Mouse (Mus musculus): Measurements from ENCODE around the gene Pik3c2b. TPM values are rescaled to one million over a fixed set of nuclear protein-coding genes. Genes with fewer than 3 reads are reported as not detected.

Pik3c2b gene
- polyA plus RNA-seq, 1 experiment from 2014 or later = 11.1 TPM

GRCm38 (mm10) chr1:133118844-133119243, 73.4 kb downstream of the Pik3c2b start:
- Histone ChIP-seq H3K9me3 (replicated peaks) (no peaks in the 10 kb centered on the region), H3K4me2 (no peak overlapping the region), H3K27ac (replicated peaks) (no peak overlapping the region), H3K4me3 (replicated peaks) (no peak overlapping the region), H3K4me1 (no peaks in the 10 kb centered on the region), H3K9ac (replicated peaks) (no peak overlapping the region), H3K27me3 (replicated peaks) (no peaks in the 10 kb centered on the region), H3K36me3 (no peaks in the 10 kb centered on the region)
- WGBS = 84% methylated on average over 3 of the region's 3 CpGs
- no peak for ATAC-seq (ENCODE audit: low FRiP score)

GRCm38 (mm10) chr1:133119931-133120712, 74.7 kb downstream of the Pik3c2b start:
- no peak overlapping the region for H3K27ac ChIP-seq (replicated peaks)
- no peaks in the 10 kb centered on the region for H3K36me3 ChIP-seq
- H3K27me3 ChIP-seq (replicated peaks) = no peaks in the 10 kb centered on the region
- H3K4me2 ChIP-seq = no peak overlapping the region
- H3K9ac ChIP-seq (replicated peaks) = no peak overlapping the region
- no peaks in the 10 kb centered on the region for H3K9me3 ChIP-seq (replicated peaks)
- H3K4me1 ChIP-seq = no peaks in the 10 kb centered on the region
- H3K4me3 ChIP-seq (replicated peaks) = no peak overlapping the region
- ATAC-seq (ENCODE audit: low FRiP score) = no peak
- WGBS = 68% methylated on average over 7 of the region's 7 CpGs

GRCm38 (mm10) chr1:133121246-133121645, 75.8 kb downstream of the Pik3c2b start:
- Histone ChIP-seq H3K27me3 (replicated peaks) (no peaks in the 10 kb centered on the region), H3K27ac (replicated peaks) (no peak overlapping the region), H3K36me3 (no peaks in the 10 kb centered on the region), H3K9me3 (replicated peaks) (no peaks in the 10 kb centered on the region), H3K4me3 (replicated peaks) (no peak overlapping the region), H3K9ac (replicated peaks) (no peak overlapping the region), H3K4me2 (no peak overlapping the region), H3K4me1 (no peaks in the 10 kb centered on the region)
- ATAC-seq (ENCODE audit: low FRiP score) = no peak
- WGBS = 68% methylated on average over 6 of the region's 6 CpGs

- Histone ChIP-seq H3K4me2 (no peak overlapping the region), H3K9me3 (replicated peaks) (no peaks in the 10 kb centered on the region)
- 85% methylated on average over 6 of the region's 6 CpGs for WGBS
These were observed 78.7 kb downstream of the Pik3c2b start for GRCm38 (mm10) chr1:133124137-133124536.

GRCm38 (mm10) chr1:133125640-133126364, 80.3 kb downstream of the Pik3c2b start:
- no peak overlapping the region for H3K27ac ChIP-seq (replicated peaks)
- no peak overlapping the region for H3K4me2 ChIP-seq
- H3K4me1 ChIP-seq = peaks cover 14% of the 10 kb centered on the region
- H3K36me3 ChIP-seq = no peaks in the 10 kb centered on the region
- ATAC-seq (ENCODE audit: low FRiP score) = no peak
- H3K4me3 ChIP-seq (replicated peaks) = no peak overlapping the region
- 92% methylated on average over 9 of the region's 9 CpGs for WGBS
- no peaks in the 10 kb centered on the region for H3K9me3 ChIP-seq (replicated peaks)
- H3K9ac ChIP-seq (replicated peaks) = no peak overlapping the region
- no peaks in the 10 kb centered on the region for H3K27me3 ChIP-seq (replicated peaks)

More at GRCm38 (mm10) chr1:133124137-133124536, 78.7 kb downstream of the Pik3c2b start:
- no peak for ATAC-seq (ENCODE audit: low FRiP score)
- Histone ChIP-seq H3K4me3 (replicated peaks) (no peak overlapping the region), H3K36me3 (no peaks in the 10 kb centered on the region), H3K27me3 (replicated peaks) (no peaks in the 10 kb centered on the region), H3K27ac (replicated peaks) (no peak overlapping the region), H3K4me1 (no peaks in the 10 kb centered on the region), H3K9ac (replicated peaks) (no peak overlapping the region)

- Histone ChIP-seq H3K27me3 (replicated peaks) (no peaks in the 10 kb centered on the region), H3K9ac (replicated peaks) (no peak overlapping the region), H3K9me3 (replicated peaks) (no peaks in the 10 kb centered on the region), H3K4me2 (no peak overlapping the region), H3K4me3 (replicated peaks) (no peak overlapping the region), H3K4me1 (peaks cover 14% of the 10 kb centered on the region), H3K36me3 (no peaks in the 10 kb centered on the region), H3K27ac (replicated peaks) (no peak overlapping the region)
- ATAC-seq (ENCODE audit: low FRiP score) = no peak
- WGBS = 52% methylated on average over 4 of the region's 4 CpGs
These were observed 80.9 kb downstream of the Pik3c2b start for GRCm38 (mm10) chr1:133126365-133126740.

- no peak overlapping the region for H3K27ac ChIP-seq (replicated peaks)
- H3K9me3 ChIP-seq (replicated peaks) = no peaks in the 10 kb centered on the region
- H3K36me3 ChIP-seq = no peaks in the 10 kb centered on the region
- no peak for ATAC-seq (ENCODE audit: low FRiP score)
- H3K4me3 ChIP-seq (replicated peaks) = no peak overlapping the region
- no peaks in the 10 kb centered on the region for H3K27me3 ChIP-seq (replicated peaks)
- 78% methylated on average over 9 of the region's 9 CpGs for WGBS
- no peak overlapping the region for H3K9ac ChIP-seq (replicated peaks)
- H3K4me2 ChIP-seq = no peak overlapping the region
- peaks cover 16% of the 10 kb centered on the region for H3K4me1 ChIP-seq
These were observed 81.9 kb downstream of the Pik3c2b start for GRCm38 (mm10) chr1:133127328-133127727.

- Histone ChIP-seq H3K36me3 (no peaks in the 10 kb centered on the region), H3K4me3 (replicated peaks) (no peak overlapping the region), H3K4me1 (peaks cover 39% of the 10 kb centered on the region), H3K27me3 (replicated peaks) (no peaks in the 10 kb centered on the region), H3K27ac (replicated peaks) (peak overlapping the region; percentile 98), H3K4me2 (peak overlapping the region; percentile 98), H3K9me3 (replicated peaks) (no peaks in the 10 kb centered on the region), H3K9ac (replicated peaks) (no peak overlapping the region)
- no peak for ATAC-seq (ENCODE audit: low FRiP score)
- 21% methylated on average over 16 of the region's 16 CpGs for WGBS
These were observed 84.2 kb downstream of the Pik3c2b start for GRCm38 (mm10) chr1:133129471-133130221.

- 1% methylated on average over 72 of the region's 72 CpGs for WGBS
- Histone ChIP-seq H3K9me3 (replicated peaks) (no peaks in the 10 kb centered on the region), H3K27ac (replicated peaks) (peak within 1 kb of the TSS; percentile 98), H3K4me3 (replicated peaks) (peak within 1 kb of the TSS; percentile 80), H3K36me3 (no peaks in the 10 kb centered on the region), H3K9ac (replicated peaks) (peak within 1 kb of the TSS; percentile 97), H3K27me3 (replicated peaks) (no peaks in the 10 kb centered on the region), H3K4me1 (peaks cover 51% of the 10 kb centered on the region), H3K4me2 (peak within 1 kb of the TSS; percentile 98)
- ATAC-seq (ENCODE audit: low FRiP score) = peak; percentile 99
These were observed 85.4 kb downstream of the Pik3c2b start, which contains the start of gene Ppp1r15b for GRCm38 (mm10) chr1:133130638-133131560. Gene Ppp1r15b, plus strand, starts transcription at chr1:133131143.

- Histone ChIP-seq H3K27me3 (replicated peaks) (no peaks in the 10 kb centered on the region), H3K4me1 (peaks cover 58% of the 10 kb centered on the region), H3K36me3 (no peaks in the 10 kb centered on the region), H3K9ac (replicated peaks) (peak overlapping the region; percentile 97), H3K4me3 (replicated peaks) (peak overlapping the region; percentile 80), H3K27ac (replicated peaks) (peak overlapping the region; percentile 98), H3K9me3 (replicated peaks) (no peaks in the 10 kb centered on the region), H3K4me2 (peak overlapping the region; percentile 98)
- no peak for ATAC-seq (ENCODE audit: low FRiP score)
- under 1% methylated on average over 35 of the region's 35 CpGs for WGBS
These were observed 86.1 kb downstream of the Pik3c2b start for GRCm38 (mm10) chr1:133131561-133131905.

- peaks cover 2% of the 10 kb centered on the region for H3K36me3 ChIP-seq
- H3K9me3 ChIP-seq (replicated peaks) = no peaks in the 10 kb centered on the region
- peaks cover 62% of the 10 kb centered on the region for H3K4me1 ChIP-seq
- H3K4me2 ChIP-seq = peak overlapping the region; percentile 98
- peak overlapping the region; percentile 98 for H3K27ac ChIP-seq (replicated peaks)
- no peaks in the 10 kb centered on the region for H3K27me3 ChIP-seq (replicated peaks)
- WGBS = 0% methylated on average over 11 of the region's 11 CpGs
- peak overlapping the region; percentile 97 for H3K9ac ChIP-seq (replicated peaks)
- no peak for ATAC-seq (ENCODE audit: low FRiP score)
- H3K4me3 ChIP-seq (replicated peaks) = peak overlapping the region; percentile 80
These were observed 86.5 kb downstream of the Pik3c2b start for GRCm38 (mm10) chr1:133131936-133132335.

All from neural tube, embryonic 15.5 days (tissue).